Mouse (Mus musculus): Measurements from ENCODE around the gene Ankrd40.

Gene Ankrd40

GRCm38 (mm10) chr11:94322636-94323035 is 5.2 kb upstream of the Ankrd40 start:
- no peak for DNase-seq (ENCODE audit: extremely low read depth, low read depth, low spot score)

- DNase-seq (ENCODE audit: extremely low read depth, low read depth, low spot score) = no peak
These were observed 4.4 kb upstream of the Ankrd40 start for GRCm38 (mm10) chr11:94323271-94323925.

GRCm38 (mm10) chr11:94324618-94325017 is 3.2 kb upstream of the Ankrd40 start:
- no peak for DNase-seq (ENCODE audit: extremely low read depth, low read depth, low spot score)

GRCm38 (mm10) chr11:94326961-94327411 is 815 bp upstream of the Ankrd40 start:
- DNase-seq (ENCODE audit: extremely low read depth, low read depth, low spot score) = peak; percentile 76

GRCm38 (mm10) chr11:94328644-94329025 is 834 bp downstream of the Ankrd40 start:
- peak; percentile 62 for DNase-seq (ENCODE audit: extremely low read depth, low read depth, low spot score)

GRCm38 (mm10) chr11:94329270-94329891 is 1.6 kb downstream of the Ankrd40 start:
- no peak for DNase-seq (ENCODE audit: extremely low read depth, low read depth, low spot score)

GRCm38 (mm10) chr11:94330211-94330610 is 2.4 kb downstream of the Ankrd40 start:
- DNase-seq (ENCODE audit: extremely low read depth, low read depth, low spot score) = no peak

GRCm38 (mm10) chr11:94332726-94333125 is 4.9 kb downstream of the Ankrd40 start:
- DNase-seq (ENCODE audit: extremely low read depth, low read depth, low spot score) = no peak

GRCm38 (mm10) chr11:94334386-94334968 is 6.7 kb downstream of the Ankrd40 start:
- no peak for DNase-seq (ENCODE audit: extremely low read depth, low read depth, low spot score)

- DNase-seq (ENCODE audit: extremely low read depth, low read depth, low spot score) = no peak
These were observed 8.8 kb downstream of the Ankrd40 start for GRCm38 (mm10) chr11:94336551-94336950.

- DNase-seq (ENCODE audit: extremely low read depth, low read depth, low spot score) = no peak
These were observed 10.5 kb downstream of the Ankrd40 start for GRCm38 (mm10) chr11:94338347-94338746.

- no peak for DNase-seq (ENCODE audit: extremely low read depth, low read depth, low spot score)
These were observed 12.2 kb downstream of the Ankrd40 start for GRCm38 (mm10) chr11:94339732-94340585.

GRCm38 (mm10) chr11:94340948-94341933 is 13.4 kb downstream of the Ankrd40 start:
- DNase-seq (ENCODE audit: extremely low read depth, low read depth, low spot score) = no peak

- no peak for DNase-seq (ENCODE audit: extremely low read depth, low read depth, low spot score)
These were observed 14.5 kb downstream of the Ankrd40 start for GRCm38 (mm10) chr11:94342114-94342905.

GRCm38 (mm10) chr11:94343955-94344358 is 16.2 kb downstream of the Ankrd40 start:
- no peak for DNase-seq (ENCODE audit: extremely low read depth, low read depth, low spot score)

GRCm38 (mm10) chr11:94344470-94344869 is 16.7 kb downstream of the Ankrd40 start:
- DNase-seq (ENCODE audit: extremely low read depth, low read depth, low spot score) = no peak

- no peak for DNase-seq (ENCODE audit: extremely low read depth, low read depth, low spot score)
These were observed 18.1 kb downstream of the Ankrd40 start for GRCm38 (mm10) chr11:94345926-94346325.

GRCm38 (mm10) chr11:94346611-94347010 is 18.8 kb downstream of the Ankrd40 start:
- DNase-seq (ENCODE audit: extremely low read depth, low read depth, low spot score) = peak; percentile 52

- DNase-seq (ENCODE audit: extremely low read depth, low read depth, low spot score) = no peak
These were observed 19.3 kb downstream of the Ankrd40 start for GRCm38 (mm10) chr11:94347063-94347575.
